Mouse (Mus musculus): ENCODE results near the gene Gkn1. TPM values are rescaled to one million over a fixed set of nuclear protein-coding genes. Genes with fewer than 3 reads are reported as not detected.

Gkn1 gene
- polyA plus RNA-seq, 1 experiment from 2014 or later: not detected

- H3K36me3 ChIP-seq (ENCODE audit: control insufficient read depth, insufficient read depth, low read length): no peaks in the 10 kb centered on the region
- no peak overlapping the region for H3K27ac ChIP-seq (ENCODE audit: low read depth, low read length)
- peaks cover 6% of the 10 kb centered on the region; the same call in 1 of the 2 replicates for H3K4me1 ChIP-seq (ENCODE audit: control insufficient read depth, insufficient read depth, low read depth, low read length)
- 36% methylated on average over 4 of the region's 4 CpGs for WGBS
- H3K4me2 ChIP-seq (ENCODE audit: low read length): no peak overlapping the region
- H3K9me3 ChIP-seq (ENCODE audit: control insufficient read depth, low read length): no peaks in the 10 kb centered on the region
- no peak overlapping the region for H3K4me3 ChIP-seq (ENCODE audit: low read length)
- H3K9ac ChIP-seq (ENCODE audit: low read depth, low read length): no peak overlapping the region
- H3K27me3 ChIP-seq (replicated peaks; ENCODE audit: control insufficient read depth, insufficient read depth, low read length): no peaks in the 10 kb centered on the region
- ATAC-seq: no peak
Observed at GRCm38 (mm10) chr6:87301991-87302390, 48.8 kb downstream of the Gkn1 start.

Other genes with a start within 250 kb of the Gkn1 start
- gene D6Ertd527e, start 246.2 kb downstream of the Gkn1 start, polyA plus RNA-seq (2015; fragmentation: Nextera tagmentation; extraction: Ambion mirVana): 0.09 and 0.11 TPM in 2 replicates
- 4.4 and 5.3 TPM in 2 replicates for gene Antxr1, start 15.1 kb downstream of the Gkn1 start, polyA plus RNA-seq (2015; fragmentation: Nextera tagmentation; extraction: Ambion mirVana)
- gene Gkn2, start 22.4 kb upstream of the Gkn1 start, polyA plus RNA-seq (2015; fragmentation: Nextera tagmentation; extraction: Ambion mirVana): not detected in 2 replicates
- 0.44 and 0.93 TPM in 2 replicates for gene Gkn3, start 38.0 kb upstream of the Gkn1 start, polyA plus RNA-seq (2015; fragmentation: Nextera tagmentation; extraction: Ambion mirVana)
- not detected in 2 replicates for gene Bmp10, start 78.1 kb upstream of the Gkn1 start, polyA plus RNA-seq (2015; fragmentation: Nextera tagmentation; extraction: Ambion mirVana)
- 2.1 and 2.2 TPM in 2 replicates for gene Arhgap25, start 182.3 kb upstream of the Gkn1 start, polyA plus RNA-seq (2015; fragmentation: Nextera tagmentation; extraction: Ambion mirVana)
- 2.2 and 2.7 TPM in 2 replicates for gene Prokr1, start 239.8 kb upstream of the Gkn1 start, polyA plus RNA-seq (2015; fragmentation: Nextera tagmentation; extraction: Ambion mirVana)